Mouse (Mus musculus) spleen, adult 2 months (tissue): ENCODE results near the gene Insr. TPM values are rescaled to one million over a fixed set of nuclear protein-coding genes. Genes with fewer than 3 reads are reported as not detected.

Experiments used
- DNase-seq, 2 experiments: peaks; one replicate each; pipeline versions ENCODE4 v3.0.0 to v3.0.0-alpha.2; 2012 to 2021; ENCODE audit warnings: low spot score in 2 of 2, low read depth in 1 of 2
- H3K27ac ChIP-seq: fragments of 200-500 bp; 2 replicates; pipeline ENCODE4 v1.5.1; 2012; ENCODE audit warnings: low read length, inconsistent platforms; ENCODE audit not compliant: insufficient read depth
- H3K27me3 ChIP-seq: fragments of 200-500 bp; 2 replicates; pipeline ENCODE4 v1.6.1; 2012; ENCODE audit warnings: mild to moderate bottlenecking, moderate library complexity, low read length, inconsistent platforms; ENCODE audit not compliant: control insufficient read depth, insufficient read depth
- H3K36me3 ChIP-seq: fragments of 200-500 bp; 2 replicates; pipeline ENCODE4 v1.6.1; 2012; ENCODE audit warnings: mild to moderate bottlenecking, low read length, inconsistent platforms; ENCODE audit not compliant: control insufficient read depth, insufficient read depth
- H3K4me1 ChIP-seq: fragments of 200-500 bp; 2 replicates; pipeline ENCODE4 v1.6.1; 2011; ENCODE audit warnings: inconsistent platforms; ENCODE audit not compliant: control insufficient read depth, insufficient read depth, insufficient read length
- H3K4me3 ChIP-seq: fragments of 200-500 bp; 2 replicates; pipeline ENCODE4 v1.5.1; 2011; ENCODE audit warnings: mild to moderate bottlenecking, inconsistent platforms; ENCODE audit not compliant: insufficient read depth, insufficient read length; ENCODE audit errors: extremely low read depth
- CTCF ChIP-seq: fragments of 200-500 bp; IDR thresholded peaks from 2 replicates; pipeline ENCODE4 v1.5.1; 2011; ENCODE audit warnings: mild to moderate bottlenecking, inconsistent platforms; ENCODE audit not compliant: insufficient read depth, insufficient read length, insufficient replicate concordance; ENCODE audit errors: extremely low read depth
- POLR2A ChIP-seq: fragments of 200-500 bp; IDR thresholded peaks from 2 replicates; pipeline ENCODE4 v1.6.1; 2011; ENCODE audit warnings: low read depth, low read length, inconsistent platforms
- WGBS: fragments of 180-500 bp; shearing (Covaris S2); methylation state at CpG from one replicate; pipeline ENCODE4 v1.1.7; 2018; 5-methylcytosine and 5-hydroxymethylcytosine counted together
- polyA plus RNA-seq: library from polyadenylated mRNA; depleted of rRNA; stranded (reverse); fragments of >200 nt; gene quantifications from 2 replicates; pipeline ENCODE4 v1.2.3, GENCODE M21; 2012

Gene Insr
- polyA plus RNA-seq, 1 experiment, result 7.2 TPM

GRCm38 (mm10) chr8:3219921-3220411 lies 59.5 kb downstream of the Insr start:
- DNase-seq, result no peak
- no peaks in the 10 kb centered on the region for H3K36me3 ChIP-seq
- H3K4me1 ChIP-seq, result peaks cover 12% of the 10 kb centered on the region; the same call in 1 of the 2 replicates
- H3K4me3 ChIP-seq, result no peak overlapping the region
- H3K27ac ChIP-seq, result no peak overlapping the region
- no peaks in the 10 kb centered on the region for H3K27me3 ChIP-seq
- no peak for TF ChIP-seq CTCF
- no peak for TF ChIP-seq POLR2A
- WGBS, result 89% methylated on average over 12 of the region's 12 CpGs

GRCm38 (mm10) chr8:3219266-3219665 lies 60.2 kb downstream of the Insr start:
- WGBS, result 53% methylated on average over 3 of the region's 3 CpGs
- no peak for TF ChIP-seq CTCF
- TF ChIP-seq POLR2A, result no peak
- H3K36me3 ChIP-seq, result no peaks in the 10 kb centered on the region
- no peaks in the 10 kb centered on the region for H3K27me3 ChIP-seq
- peaks cover 12% of the 10 kb centered on the region; the same call in 1 of the 2 replicates for H3K4me1 ChIP-seq
- DNase-seq, result no peak
- no peak overlapping the region for H3K27ac ChIP-seq
- H3K4me3 ChIP-seq, result no peak overlapping the region

- TF ChIP-seq POLR2A, result no peak
- no peak for TF ChIP-seq CTCF
- DNase-seq, result no peak
- Histone ChIP-seq H3K27me3 (no peaks in the 10 kb centered on the region), H3K27ac (no peak overlapping the region), H3K36me3 (no peaks in the 10 kb centered on the region), H3K4me3 (no peak overlapping the region), H3K4me1 (peaks cover 9% of the 10 kb centered on the region; the same call in 1 of the 2 replicates)
- 78% methylated on average over 4 of the region's 4 CpGs for WGBS
These were observed 62.8 kb downstream of the Insr start for GRCm38 (mm10) chr8:3216541-3217092.

- TF ChIP-seq CTCF, result no peak
- no peak for TF ChIP-seq POLR2A
- H3K36me3 ChIP-seq, result no peaks in the 10 kb centered on the region; the same call in 1 of the 2 replicates
- no peak for DNase-seq
- H3K27me3 ChIP-seq, result no peaks in the 10 kb centered on the region
- no peak overlapping the region for H3K4me3 ChIP-seq
- H3K27ac ChIP-seq, result no peak overlapping the region
- peaks cover 7% of the 10 kb centered on the region; the same call in 1 of the 2 replicates for H3K4me1 ChIP-seq
These were observed 63.9 kb downstream of the Insr start for GRCm38 (mm10) chr8:3215561-3215960.

GRCm38 (mm10) chr8:3214601-3215000 lies 64.8 kb downstream of the Insr start:
- H3K4me3 ChIP-seq, result no peak overlapping the region
- H3K27me3 ChIP-seq, result no peaks in the 10 kb centered on the region
- DNase-seq, result no peak
- no peak overlapping the region for H3K27ac ChIP-seq
- WGBS, result 94% methylated on average over 1 of the region's 1 CpGs
- peaks cover 1% of the 10 kb centered on the region; the same call in 1 of the 2 replicates for H3K36me3 ChIP-seq
- H3K4me1 ChIP-seq, result peaks cover 4% of the 10 kb centered on the region; the same call in 1 of the 2 replicates
- TF ChIP-seq POLR2A (no peak), CTCF (no peak)

GRCm38 (mm10) chr8:3211456-3211855 lies 68.0 kb downstream of the Insr start:
- DNase-seq, result no peak
- Histone ChIP-seq H3K36me3 (peaks cover 1% of the 10 kb centered on the region; the same call in 1 of the 2 replicates), H3K4me1 (peaks cover 4% of the 10 kb centered on the region; the same call in 1 of the 2 replicates), H3K4me3 (no peak overlapping the region), H3K27me3 (no peaks in the 10 kb centered on the region), H3K27ac (no peak overlapping the region; the same call in 1 of the 2 replicates)
- TF ChIP-seq POLR2A (no peak), CTCF (no peak)
- WGBS, result 82% methylated on average over 9 of the region's 9 CpGs

- WGBS, result 93% methylated on average over 3 of the region's 3 CpGs
- Histone ChIP-seq H3K36me3 (peaks cover 1% of the 10 kb centered on the region; the same call in 1 of the 2 replicates), H3K27me3 (no peaks in the 10 kb centered on the region), H3K4me1 (no peaks in the 10 kb centered on the region), H3K4me3 (no peak overlapping the region), H3K27ac (no peak overlapping the region)
- DNase-seq, result no peak
- TF ChIP-seq POLR2A (no peak), CTCF (no peak)
These were observed 69.5 kb downstream of the Insr start for GRCm38 (mm10) chr8:3209960-3210359.
